Mouse (Mus musculus) spleen, postnatal 4 days (tissue): ENCODE measurements around the gene Wdr49.
"Not testable (repeated sequence)": the region's sequence is repeated elsewhere in the genome, so short reads cannot be mapped to it uniquely, and the experiment has no call there.

Experiments
- DNase-seq, 2 experiments: peaks; one replicate each; pipeline ENCODE4 v3.0.0; 2022; ENCODE audit warnings: low spot score in 2 of 2

Gene Wdr49

DNA sequence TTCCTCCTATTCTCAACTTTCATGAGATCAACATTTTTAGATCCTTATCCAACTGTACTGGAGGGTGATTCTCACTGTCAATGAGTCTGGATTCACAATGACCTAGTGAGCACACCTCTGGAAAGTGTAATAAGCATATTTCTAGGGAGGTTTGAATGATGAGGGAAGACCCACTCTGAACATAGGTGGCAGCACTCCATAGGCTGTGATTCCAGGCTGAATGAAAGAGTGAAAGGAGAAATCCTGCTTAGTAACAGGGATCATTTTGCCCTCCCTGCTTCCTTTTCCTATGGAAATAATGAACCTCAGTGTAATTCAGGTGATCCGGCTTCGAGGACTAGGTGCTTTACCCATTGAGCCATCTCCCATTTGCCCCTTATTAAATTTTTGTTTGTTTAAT is 180.9 kb downstream of the Wdr49 start:
- no peak for DNase-seq

- DNase-seq = not testable (repeated sequence)
Observed at GRCm38 (mm10) chr3:75299464-75299863, 182.5 kb downstream of the Wdr49 start.

DNA sequence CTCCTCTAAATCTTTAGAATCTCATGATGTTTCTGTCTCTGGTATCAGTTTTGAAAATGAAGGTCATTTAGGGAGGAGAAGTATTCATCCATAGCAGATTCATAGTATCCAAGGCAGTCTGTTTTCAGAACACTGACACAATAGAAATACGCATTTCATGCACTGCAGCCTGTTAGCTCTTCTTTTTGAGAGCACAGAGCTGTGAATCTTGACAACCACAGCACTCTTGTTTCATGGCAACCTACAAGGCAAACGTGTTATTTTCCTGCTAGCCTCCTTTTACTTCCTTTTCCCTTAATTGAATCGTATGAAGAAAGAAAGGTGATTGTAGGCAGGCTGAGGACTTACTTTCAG is 184.2 kb downstream of the Wdr49 start:
- DNase-seq = no peak

GRCm38 (mm10) chr3:75297026-75297757 is 184.8 kb downstream of the Wdr49 start:
- DNase-seq = no peak

- DNase-seq = no peak
Observed at GRCm38 (mm10) chr3:75293243-75293642, 188.7 kb downstream of the Wdr49 start.

DNA sequence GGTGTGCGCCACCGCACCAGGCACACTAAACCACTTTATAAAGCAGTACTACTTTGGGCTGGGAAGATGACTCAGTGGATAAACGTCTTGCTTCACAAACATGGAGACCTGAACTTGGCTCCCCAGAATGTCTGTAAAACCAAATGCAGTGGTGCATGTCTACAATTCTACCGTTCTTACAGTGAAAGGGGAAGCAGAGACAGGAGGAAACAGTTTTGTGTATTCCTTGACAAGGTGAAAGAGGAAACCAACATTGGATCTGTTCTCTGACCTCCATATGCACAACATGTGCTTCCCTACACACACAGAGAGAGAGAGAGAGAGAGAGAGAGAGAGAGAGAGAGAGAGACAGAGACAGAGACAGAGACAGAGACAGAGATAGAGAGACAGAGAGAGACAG is 204.5 kb downstream of the Wdr49 start:
- DNase-seq = no peak

DNA sequence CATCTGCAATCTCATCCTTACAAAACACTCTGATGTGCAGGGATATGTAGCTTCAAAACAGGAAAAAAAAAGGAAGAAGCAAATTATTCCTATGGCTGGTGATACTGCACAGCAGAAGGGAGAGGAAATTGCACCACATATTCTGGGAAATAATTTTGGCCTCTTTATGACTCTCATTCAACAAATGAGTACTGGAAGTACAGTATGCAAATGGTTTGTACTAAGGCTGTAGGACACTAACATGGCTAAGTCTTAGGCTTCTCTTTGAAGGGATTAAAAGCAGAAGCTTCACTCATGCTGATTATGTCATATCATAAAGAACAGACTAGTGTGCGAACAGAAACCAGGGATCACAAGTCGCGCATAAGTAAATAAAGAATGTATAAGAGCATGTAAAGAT is 205.4 kb downstream of the Wdr49 start:
- DNase-seq = no peak

GRCm38 (mm10) chr3:75275127-75275526 is 206.8 kb downstream of the Wdr49 start:
- DNase-seq = no peak

DNA sequence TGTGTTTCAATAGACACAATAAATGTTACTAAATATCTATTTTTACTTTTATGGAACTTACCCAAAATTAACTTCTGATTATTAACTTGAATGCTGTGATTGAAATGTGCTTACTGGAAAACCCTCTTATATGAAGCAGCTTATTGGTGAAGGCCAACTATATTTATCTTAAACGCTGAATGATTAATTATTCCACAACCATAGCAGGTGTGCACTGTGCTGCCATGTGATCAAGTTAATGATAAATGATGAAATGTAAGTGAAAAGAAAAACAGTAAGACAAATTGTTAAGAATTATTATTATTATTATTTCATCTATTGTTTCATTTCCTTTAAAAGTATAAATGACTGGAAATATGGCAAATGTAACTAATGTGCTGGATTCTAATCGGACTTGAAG is 212.0 kb downstream of the Wdr49 start, which contains the start of gene Serpini2:
TSS of gene Serpini2 (minus strand) at position 101 of the 400 bp plus-strand sequence.
- no peak for DNase-seq

DNA sequence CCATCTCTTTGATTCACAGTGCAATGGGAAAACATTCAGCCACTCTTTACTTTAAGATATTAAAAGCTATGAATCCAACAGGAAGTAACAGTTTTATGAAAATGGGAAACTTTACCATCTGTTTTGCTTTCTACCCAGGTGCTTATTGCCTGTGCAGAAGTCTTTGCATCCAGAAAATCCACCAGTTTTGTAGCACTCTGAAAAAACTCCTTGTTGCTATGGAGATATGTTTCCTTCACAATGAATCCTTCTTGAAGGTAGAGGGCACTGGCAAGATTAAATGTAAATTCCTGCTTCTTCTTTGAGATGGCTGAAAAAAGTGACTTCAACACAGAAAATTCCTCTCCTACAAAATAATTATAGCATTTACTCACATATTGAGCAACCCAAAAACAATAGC is 222.6 kb downstream of the Wdr49 start:
- DNase-seq = no peak
